Mouse (Mus musculus) ES-Bruce4 (cell line): ENCODE data around the gene Pygo2.

Experiments
- CTCF ChIP-seq: IDR thresholded peaks from one replicate; pipeline ENCODE4 v1.8.1; 2011; ENCODE audit warnings: low read depth, low read length
- EP300 ChIP-seq: IDR thresholded peaks from 2 replicates; pipeline ENCODE4 v1.6.1; 2011; ENCODE audit warnings: low read depth, low read length; ENCODE audit not compliant: insufficient read depth
- POLR2A ChIP-seq: IDR thresholded peaks from one replicate; pipeline ENCODE4 v1.8.1; 2011; ENCODE audit warnings: low read length; ENCODE audit not compliant: insufficient read depth

DNA sequence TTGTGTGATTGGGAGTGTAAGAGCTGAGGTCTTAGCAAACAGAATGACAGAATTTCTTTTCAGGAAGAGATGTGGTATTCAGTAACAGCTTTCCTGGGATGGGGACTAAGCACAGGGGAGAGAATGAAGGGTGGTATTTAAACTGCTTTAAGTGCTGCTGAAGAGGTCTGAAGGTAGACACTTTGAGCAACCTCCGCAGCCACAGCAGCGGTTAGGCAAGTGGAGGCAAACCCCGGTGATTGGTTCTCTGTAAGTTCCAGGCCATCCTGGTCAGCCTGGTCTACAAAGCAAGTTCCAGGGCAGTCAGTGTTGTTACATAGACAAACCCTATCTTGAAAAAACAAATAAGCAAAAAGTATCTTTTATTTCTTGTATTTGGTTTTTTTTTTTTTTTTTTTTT lies 10.0 kb upstream of the Pygo2 start:
- TF ChIP-seq CTCF (no peak), POLR2A (no peak), EP300 (no peak)
